ENCODE assay signal across 12 mouse cellular contexts in genomic region chr1:77080767-77081166, GRCm38 (mm10).
A peak's percentile ranks its signal among the peaks of the same experiment; 100 is the strongest.
DNase-seq lines count a peak whose midpoint lies in the region; ATAC-seq lines count a peak whose summit lies in the region.
"Had no signal": no experiment of that assay in that cellular context is flagged by ENCODE, and none has a peak within 500 bp of the region (broad histone marks: within the 10 kb centered on the region; RNA-seq: fewer than 3 reads in every experiment).

No protein-coding gene starts in this region.

- no peaks in the 10 kb centered on the region for H3K36me3 ChIP-seq in hindbrain, embryonic 13.5 days
- H3K36me3 ChIP-seq in hindbrain, embryonic 14.5 days (replicated peaks; ENCODE audit: control insufficient read depth, insufficient read depth): no peaks in the 10 kb centered on the region
- H3K36me3 ChIP-seq in embryonic facial prominence, embryonic 13.5 days: no peaks in the 10 kb centered on the region
- H3K36me3 ChIP-seq in forebrain, embryonic 12.5 days (replicated peaks): no peaks in the 10 kb centered on the region
- H3K36me3 ChIP-seq in midbrain, embryonic 13.5 days: no peaks in the 10 kb centered on the region
- no peaks in the 10 kb centered on the region for H3K36me3 ChIP-seq in kidney, embryonic 14.5 days (ENCODE audit: control insufficient read depth, insufficient read depth, low read length)
- H3K36me3 ChIP-seq: hindbrain, embryonic 15.5 days; lung, embryonic 15.5 days had no signal

- peaks cover 30% of the 10 kb centered on the region for H3K4me1 ChIP-seq in hindbrain, embryonic 13.5 days (replicated peaks)
- H3K4me1 ChIP-seq in hindbrain, embryonic 14.5 days (replicated peaks; ENCODE audit: control insufficient read depth, insufficient read depth, low read length): peaks cover 6% of the 10 kb centered on the region
- H3K4me1 ChIP-seq in embryonic facial prominence, embryonic 13.5 days: peaks cover 31% of the 10 kb centered on the region
- peaks cover 26% of the 10 kb centered on the region for H3K4me1 ChIP-seq in forebrain, embryonic 12.5 days
- peaks cover 23% of the 10 kb centered on the region for H3K4me1 ChIP-seq in midbrain, embryonic 13.5 days (replicated peaks)
- peaks cover 9% of the 10 kb centered on the region; the same call in 1 of the 2 replicates for H3K4me1 ChIP-seq in kidney, embryonic 14.5 days (ENCODE audit: control insufficient read depth, insufficient read depth, low read length)

- no peak for DNase-seq in hindbrain, embryonic 14.5 days (ENCODE audit: low spot score)
- no peak for DNase-seq in kidney, postnatal 10 days
- DNase-seq: adrenal gland, postnatal 36 days; cerebellum, adult 11-12 months; right cerebral cortex, adult 18-20 months had no signal

- no peak overlapping the region for H3K4me3 ChIP-seq in hindbrain, embryonic 13.5 days
- H3K4me3 ChIP-seq in hindbrain, embryonic 14.5 days (replicated peaks; ENCODE audit: low read length): no peak overlapping the region
- H3K4me3 ChIP-seq in embryonic facial prominence, embryonic 13.5 days: no peak overlapping the region
- no peak overlapping the region for H3K4me3 ChIP-seq in forebrain, embryonic 12.5 days (replicated peaks)
- no peak overlapping the region for H3K4me3 ChIP-seq in midbrain, embryonic 13.5 days (replicated peaks)
- no peak overlapping the region for H3K4me3 ChIP-seq in kidney, embryonic 14.5 days (ENCODE audit: low read length)
- H3K4me3 ChIP-seq: hindbrain, embryonic 15.5 days; lung, embryonic 15.5 days had no signal

- no peak for ATAC-seq in hindbrain, embryonic 13.5 days (ENCODE audit: low FRiP score)
- ATAC-seq in hindbrain, embryonic 14.5 days (ENCODE audit: low FRiP score): no peak
- ATAC-seq in embryonic facial prominence, embryonic 13.5 days (ENCODE audit: insufficient number of reproducible peaks, insufficient read depth, low FRiP score, low TSS enrichment, low read depth): no peak
- peak; percentile 61; the same call in 1 of the 2 replicates for ATAC-seq in forebrain, embryonic 12.5 days (ENCODE audit: low FRiP score)
- peak; percentile 67; the same call in 1 of the 2 replicates for ATAC-seq in midbrain, embryonic 13.5 days
- ATAC-seq in kidney, embryonic 14.5 days (ENCODE audit: low FRiP score, low TSS enrichment): no peak

- WGBS in hindbrain, embryonic 13.5 days: 33% methylated on average over 5 of the region's 5 CpGs
- WGBS in hindbrain, embryonic 14.5 days: 34% methylated on average over 5 of the region's 5 CpGs
- WGBS in embryonic facial prominence, embryonic 13.5 days: 31% methylated on average over 5 of the region's 5 CpGs
- 20% methylated on average over 5 of the region's 5 CpGs for WGBS in forebrain, embryonic 12.5 days
- WGBS in midbrain, embryonic 13.5 days: 20% methylated on average over 5 of the region's 5 CpGs
- 59% methylated on average over 5 of the region's 5 CpGs for WGBS in kidney, embryonic 14.5 days

- no peaks in the 10 kb centered on the region for H3K9me3 ChIP-seq in hindbrain, embryonic 13.5 days
- no peaks in the 10 kb centered on the region for H3K9me3 ChIP-seq in hindbrain, embryonic 14.5 days (ENCODE audit: control insufficient read depth, low read length)
- H3K9me3 ChIP-seq in embryonic facial prominence, embryonic 13.5 days: no peaks in the 10 kb centered on the region
- no peaks in the 10 kb centered on the region for H3K9me3 ChIP-seq in forebrain, embryonic 12.5 days
- no peaks in the 10 kb centered on the region for H3K9me3 ChIP-seq in midbrain, embryonic 13.5 days
- no peaks in the 10 kb centered on the region for H3K9me3 ChIP-seq in kidney, embryonic 14.5 days (ENCODE audit: control insufficient read depth, low read length)
- H3K9me3 ChIP-seq: hindbrain, embryonic 15.5 days; lung, embryonic 15.5 days had no signal

- no peak overlapping the region for H3K27ac ChIP-seq in hindbrain, embryonic 13.5 days
- H3K27ac ChIP-seq in hindbrain, embryonic 14.5 days: no peak overlapping the region
- peak overlapping the region; percentile 57; the same call in 1 of the 2 replicates for H3K27ac ChIP-seq in embryonic facial prominence, embryonic 13.5 days
- H3K27ac ChIP-seq in forebrain, embryonic 12.5 days: no peak overlapping the region
- H3K27ac ChIP-seq in midbrain, embryonic 13.5 days: no peak overlapping the region
- no peak overlapping the region for H3K27ac ChIP-seq in kidney, embryonic 14.5 days (ENCODE audit: low read depth, low read length)
- H3K27ac ChIP-seq: hindbrain, embryonic 15.5 days; lung, embryonic 15.5 days had no signal

- no peaks in the 10 kb centered on the region for H3K27me3 ChIP-seq in hindbrain, embryonic 13.5 days
- H3K27me3 ChIP-seq in hindbrain, embryonic 14.5 days (ENCODE audit: control insufficient read depth, insufficient read depth, low read length): no peaks in the 10 kb centered on the region
- peaks cover 3% of the 10 kb centered on the region; the same call in 1 of the 2 replicates for H3K27me3 ChIP-seq in embryonic facial prominence, embryonic 13.5 days
- no peaks in the 10 kb centered on the region for H3K27me3 ChIP-seq in forebrain, embryonic 12.5 days
- H3K27me3 ChIP-seq in midbrain, embryonic 13.5 days: no peaks in the 10 kb centered on the region; the same call in 1 of the 2 replicates
- no peaks in the 10 kb centered on the region for H3K27me3 ChIP-seq in kidney, embryonic 14.5 days (ENCODE audit: control insufficient read depth, insufficient read depth, low read length)
- H3K27me3 ChIP-seq: lung, embryonic 15.5 days had no signal

- H3K9ac ChIP-seq in hindbrain, embryonic 13.5 days: peak overlapping the region; percentile 15; the same call in 1 of the 2 replicates
- H3K9ac ChIP-seq in hindbrain, embryonic 14.5 days: no peak overlapping the region
- H3K9ac ChIP-seq in embryonic facial prominence, embryonic 13.5 days: no peak overlapping the region
- no peak overlapping the region; the same call in 1 of the 2 replicates for H3K9ac ChIP-seq in forebrain, embryonic 12.5 days
- no peak overlapping the region for H3K9ac ChIP-seq in midbrain, embryonic 13.5 days (replicated peaks)
- no peak overlapping the region for H3K9ac ChIP-seq in kidney, embryonic 14.5 days (ENCODE audit: low read depth, low read length)
- H3K9ac ChIP-seq: hindbrain, embryonic 15.5 days; lung, embryonic 15.5 days had no signal

- H3K4me2 ChIP-seq in hindbrain, embryonic 13.5 days: no peak overlapping the region
- H3K4me2 ChIP-seq in hindbrain, embryonic 14.5 days (replicated peaks): no peak overlapping the region
- H3K4me2 ChIP-seq in embryonic facial prominence, embryonic 13.5 days: no peak overlapping the region
- no peak overlapping the region for H3K4me2 ChIP-seq in forebrain, embryonic 12.5 days
- H3K4me2 ChIP-seq in midbrain, embryonic 13.5 days (replicated peaks): no peak overlapping the region
- H3K4me2 ChIP-seq in kidney, embryonic 14.5 days (replicated peaks; ENCODE audit: low read depth, low read length): no peak overlapping the region
- H3K4me2 ChIP-seq: hindbrain, embryonic 15.5 days; lung, embryonic 15.5 days had no signal

Comparison
In these comparisons a context has a peak if more than half of its experiments do, and no peak if none do; other contexts are left out.
1. ATAC-seq: peak in forebrain, embryonic 12.5 days (single experiment) and midbrain, embryonic 13.5 days (single experiment); none in hindbrain, embryonic 13.5 days (single experiment), hindbrain, embryonic 14.5 days (single experiment), embryonic facial prominence, embryonic 13.5 days (single experiment) and kidney, embryonic 14.5 days (single experiment).